10 mouse cellular contexts compared by ENCODE assay signal in the genomic region with DNA sequence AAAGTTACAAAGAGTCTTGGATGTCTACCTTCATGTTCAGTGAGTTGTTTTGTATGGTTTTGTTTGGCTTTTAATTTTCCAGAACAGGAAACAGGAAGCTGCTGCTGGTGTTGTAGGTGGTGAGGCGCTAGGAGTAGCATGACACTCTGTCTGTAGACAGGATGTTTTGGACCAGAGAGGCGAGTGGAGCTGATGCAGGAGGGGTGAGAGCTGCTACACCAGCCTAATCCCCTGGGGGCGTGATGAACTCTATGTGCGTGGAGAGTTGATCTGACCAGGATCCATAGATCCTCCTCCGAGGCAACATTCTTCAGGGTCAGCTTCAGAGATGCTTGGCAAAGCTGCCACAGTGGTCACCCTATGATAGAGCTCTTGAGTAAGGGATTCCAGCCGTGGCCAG. TPM values are rescaled to one million over a fixed set of nuclear protein-coding genes. Genes with fewer than 3 reads are reported as not detected.
DNase-seq lines count a peak whose midpoint lies in the region; ATAC-seq and TF ChIP-seq lines count a peak whose summit lies in the region.
"Had no signal": no experiment of that assay in that cellular context is flagged by ENCODE, and none has a peak within 500 bp of the region (broad histone marks: within the 10 kb centered on the region; RNA-seq: fewer than 3 reads in every experiment).

No protein-coding gene starts in this region.

- H3K4me2 ChIP-seq in liver, embryonic 11.5 days = no peak overlapping the region

- no peak overlapping the region for H3K4me3 ChIP-seq in heart, embryonic 10.5 days
- H3K4me3 ChIP-seq in small intestine, adult 2 months (ENCODE audit: low read depth, low read length) = no peak overlapping the region
- no peak overlapping the region for H3K4me3 ChIP-seq in liver, embryonic 11.5 days (ENCODE audit: low read depth, low read length)

- no peaks in the 10 kb centered on the region for H3K36me3 ChIP-seq in heart, embryonic 10.5 days
- no peaks in the 10 kb centered on the region for H3K36me3 ChIP-seq in small intestine, adult 2 months (ENCODE audit: control insufficient read depth, insufficient read depth, low read length)
- no peaks in the 10 kb centered on the region for H3K36me3 ChIP-seq in liver, embryonic 11.5 days (ENCODE audit: control insufficient read depth, insufficient read depth, low read length)

- peaks cover 18% of the 10 kb centered on the region for H3K4me1 ChIP-seq in heart, embryonic 10.5 days
- H3K4me1 ChIP-seq in small intestine, adult 2 months (ENCODE audit: control insufficient read depth, insufficient read depth, insufficient read length, low read length) = no peaks in the 10 kb centered on the region
- no peaks in the 10 kb centered on the region; the same call in 1 of the 2 replicates for H3K4me1 ChIP-seq in liver, embryonic 11.5 days (replicated peaks; ENCODE audit: control insufficient read depth, insufficient read depth, low read length)

- DNase-seq in heart, adult 11 months = peak; percentile 96
- DNase-seq in heart, embryonic 10.5 days (ENCODE audit: low spot score) = no peak
- peak; percentile 26 for DNase-seq in thymus, postnatal 4 days
- no peak for DNase-seq in thymus, postnatal 10 days (ENCODE audit: low spot score in 2 of 2)
- peak; percentile 64 to 65 for DNase-seq in kidney, postnatal 36 days
- DNase-seq in ovary, postnatal 36 days (ENCODE audit: low spot score) = no peak
- DNase-seq in liver, embryonic 11.5 days (ENCODE audit: low spot score) = no peak
- DNase-seq: gastrocnemius, postnatal 14 days had no signal

- no peak overlapping the region for H3K9ac ChIP-seq in liver, embryonic 11.5 days (ENCODE audit: low read depth, low read length)
- H3K9ac ChIP-seq: liver, embryonic 14.5 days had no signal

- H3K9me3 ChIP-seq in heart, embryonic 10.5 days = no peaks in the 10 kb centered on the region
- no peaks in the 10 kb centered on the region for H3K9me3 ChIP-seq in liver, embryonic 11.5 days (ENCODE audit: control insufficient read depth, low read length)

- no peak for TF ChIP-seq POLR2A in small intestine, adult 2 months (IDR thresholded peaks at IDR 0.05; ENCODE audit: low read depth, low read length)

- TF ChIP-seq CTCF in small intestine, adult 2 months (IDR thresholded peaks at IDR 0.05; ENCODE audit: extremely low read depth, insufficient read length, insufficient replicate concordance, low read depth, low read length) = no peak

- peaks cover 32% of the 10 kb centered on the region for H3K27me3 ChIP-seq in heart, embryonic 10.5 days (ENCODE audit: insufficient read depth, poor library complexity, severe bottlenecking)
- H3K27me3 ChIP-seq in small intestine, adult 2 months (ENCODE audit: control insufficient read depth, insufficient read depth, low read length) = no peaks in the 10 kb centered on the region
- peaks cover 3% of the 10 kb centered on the region for H3K27me3 ChIP-seq in liver, embryonic 11.5 days (replicated peaks; ENCODE audit: control insufficient read depth, insufficient read depth, low read length)

- H3K27ac ChIP-seq in heart, embryonic 10.5 days = no peak overlapping the region
- H3K27ac ChIP-seq in small intestine, adult 2 months (ENCODE audit: insufficient read depth, low read depth, low read length) = peak overlapping the region; percentile 45; the same call in 1 of the 2 replicates
- no peak overlapping the region for H3K27ac ChIP-seq in liver, embryonic 11.5 days (ENCODE audit: low read depth, low read length)
- H3K27ac ChIP-seq: liver, embryonic 14.5 days had no signal

- no peak for ATAC-seq in liver, embryonic 11.5 days (replicated peaks; ENCODE audit: low FRiP score)

- WGBS in heart, embryonic 10.5 days = 47% methylated on average over 6 of the region's 6 CpGs
- 68% methylated on average over 6 of the region's 6 CpGs for WGBS in small intestine, adult 2 months
- WGBS in liver, embryonic 11.5 days = 45% methylated on average over 6 of the region's 6 CpGs

RNA-seq across cellular contexts. Expression of a gene that starts 25.3 kb away (rescaled TPM):
- 3.1 and 3.3 TPM in 2 replicates for polyA plus RNA-seq in heart, embryonic 10.5 days (2016; fragmentation: Nextera tagmentation; extraction: Ambion mirVana)
- polyA plus RNA-seq in small intestine, adult 2 months (2012; rRNA removed) = 1.2 and 2.9 TPM in 2 replicates
- 0.97 and 1.2 TPM in 2 replicates for polyA plus RNA-seq in liver, embryonic 11.5 days (2014; fragmentation: Nextera tagmentation; extraction: Ambion mirVana)

Comparison
In these comparisons a context has a peak if more than half of its experiments do, and no peak if none do; other contexts are left out.
1. DNase-seq: peak in heart, adult 11 months (single experiment), thymus, postnatal 4 days (single experiment) and kidney, postnatal 36 days (2 of 2); none in heart, embryonic 10.5 days (single experiment), thymus, postnatal 10 days (0 of 2), ovary, postnatal 36 days (single experiment) and liver, embryonic 11.5 days (single experiment).